Mouse (Mus musculus) liver, postnatal 0 days (tissue): ENCODE data around the gene Shisa7. TPM values are rescaled to one million over a fixed set of nuclear protein-coding genes. Genes with fewer than 3 reads are reported as not detected.
A peak's percentile ranks its signal among the peaks of the same experiment; 100 is the strongest.

Experiments
- ATAC-seq: fragments of 200-750 bp; cut with Nextera tagmentation; 2 replicates; pipeline ENCODE4 v1.8.0; 2017; ENCODE audit warnings: mild to moderate bottlenecking, moderate library complexity
- DNase-seq: peaks from one replicate; pipeline ENCODE4 v3.0.0-alpha.2; 2016
- H3K27ac ChIP-seq: fragments of 300-500 bp; sonication (generic); 2 replicates; pipeline ENCODE4 v1.5.1; 2014; ENCODE audit warnings: antibody characterized with exemption, moderate library complexity, mild to moderate bottlenecking, low read depth
- H3K27me3 ChIP-seq: fragments of 300-500 bp; sonication (generic); 2 replicates; pipeline ENCODE4 v1.6.1; 2014; ENCODE audit warnings: low read length, control low read depth, mixed read lengths; ENCODE audit not compliant: insufficient read depth
- H3K36me3 ChIP-seq: fragments of 300-500 bp; sonication (generic); replicated peaks from 2 replicates; pipeline ENCODE4 v1.6.1; 2014; ENCODE audit warnings: mild to moderate bottlenecking, control low read depth, low read length, moderate library complexity, mixed read lengths; ENCODE audit not compliant: insufficient read depth
- H3K4me1 ChIP-seq: fragments of 300-500 bp; sonication (generic); 2 replicates; pipeline ENCODE4 v1.6.1; 2014; ENCODE audit warnings: antibody characterized with exemption, mild to moderate bottlenecking, control low read depth; ENCODE audit not compliant: insufficient read depth
- H3K4me2 ChIP-seq: fragments of 300-500 bp; sonication (generic); 2 replicates; pipeline ENCODE4 v1.6.1; 2014; ENCODE audit warnings: low read depth, mild to moderate bottlenecking, low read length, moderate library complexity, mixed read lengths
- H3K4me3 ChIP-seq: fragments of 300-500 bp; sonication (generic); 2 replicates; pipeline ENCODE4 v1.5.1; 2014; ENCODE audit warnings: low read depth, low read length
- H3K9ac ChIP-seq: fragments of 300-500 bp; sonication (generic); replicated peaks from 2 replicates; pipeline ENCODE4 v1.6.1; 2014; ENCODE audit warnings: mild to moderate bottlenecking, moderate library complexity
- H3K9me3 ChIP-seq: fragments of 300-500 bp; sonication (generic); 2 replicates; pipeline ENCODE4 v1.6.1; 2016; ENCODE audit warnings: mild to moderate bottlenecking, control low read depth, low read length, mixed read lengths
- CTCF ChIP-seq: sonication (generic); IDR thresholded peaks from 2 replicates; pipeline ENCODE4 v1.5.1; 2016; ENCODE audit warnings: antibody characterized with exemption, low read depth
- EP300 ChIP-seq: IDR thresholded peaks from 2 replicates; pipeline ENCODE4 v1.6.1; 2016; ENCODE audit warnings: antibody characterized with exemption, low read depth, mild to moderate bottlenecking
- WGBS: fragments of 180-500 bp; shearing (Covaris S2); extraction: QIAGEN DNeasy Blood & Tissue Kit; methylation state at CpG from one replicate; pipeline ENCODE4 v1.1.7; 2014; ENCODE audit not compliant: insufficient replicate concordance; 5-methylcytosine and 5-hydroxymethylcytosine counted together
- polyA plus RNA-seq: library from polyadenylated mRNA; unstranded; fragments of >200 nt; fragmentation: Nextera tagmentation; extraction: Ambion mirVana; gene quantifications from 2 replicates; pipeline ENCODE4 v1.2.1, GENCODE M21; 2015

Shisa7 gene
- polyA plus RNA-seq, 1 experiment from 2014 or later = not detected

- Histone ChIP-seq H3K27ac (no peak overlapping the region), H3K36me3 (no peaks in the 10 kb centered on the region), H3K4me1 (no peaks in the 10 kb centered on the region), H3K9me3 (no peaks in the 10 kb centered on the region; the same call in 1 of the 2 replicates), H3K27me3 (peaks cover 2% of the 10 kb centered on the region; the same call in 1 of the 2 replicates), H3K9ac (no peak overlapping the region), H3K4me3 (no peak overlapping the region), H3K4me2 (no peak overlapping the region)
- ATAC-seq = no peak
- DNase-seq = no peak
- 58% methylated on average over 11 of the region's 11 CpGs for WGBS
- TF ChIP-seq CTCF = no peak
- no peak for TF ChIP-seq EP300
These were observed 6.3 kb upstream of the Shisa7 start for GRCm38 (mm10) chr7:4850621-4851314.

- peaks cover 16% of the 10 kb centered on the region for H3K27me3 ChIP-seq
- ATAC-seq (no peak), DNase-seq (no peak)
- H3K9me3 ChIP-seq = no peaks in the 10 kb centered on the region; the same call in 1 of the 2 replicates
- H3K4me1 ChIP-seq = peaks cover 4% of the 10 kb centered on the region; the same call in 1 of the 2 replicates
- WGBS = 54% methylated on average over 9 of the region's 9 CpGs
- no peak overlapping the region for H3K27ac ChIP-seq
- TF ChIP-seq CTCF = no peak
- no peak for TF ChIP-seq EP300
- H3K4me3 ChIP-seq = no peak overlapping the region
- H3K36me3 ChIP-seq = no peaks in the 10 kb centered on the region
- no peak overlapping the region for H3K4me2 ChIP-seq
- no peak overlapping the region for H3K9ac ChIP-seq
These were observed 4.9 kb upstream of the Shisa7 start for GRCm38 (mm10) chr7:4849372-4849771.

GRCm38 (mm10) chr7:4844917-4845309 lies 417 bp upstream of the Shisa7 start:
- peak; percentile 57 for DNase-seq
- no peak overlapping the region for H3K27ac ChIP-seq
- H3K4me2 ChIP-seq = no peak overlapping the region
- ATAC-seq = peak; percentile 64; the same call in 1 of the 2 replicates
- H3K9me3 ChIP-seq = no peaks in the 10 kb centered on the region; the same call in 1 of the 2 replicates
- H3K4me1 ChIP-seq = peaks cover 8% of the 10 kb centered on the region
- no peak for TF ChIP-seq CTCF
- TF ChIP-seq EP300 = no peak
- H3K36me3 ChIP-seq = no peaks in the 10 kb centered on the region
- peaks cover 48% of the 10 kb centered on the region for H3K27me3 ChIP-seq
- 9% methylated on average over 13 of the region's 13 CpGs for WGBS
- peak overlapping the region; percentile 4; the same call in 1 of the 2 replicates for H3K4me3 ChIP-seq
- H3K9ac ChIP-seq = no peak overlapping the region

GRCm38 (mm10) chr7:4843604-4844244 lies 772 bp downstream of the Shisa7 start:
- no peak for DNase-seq
- peaks cover 55% of the 10 kb centered on the region for H3K27me3 ChIP-seq
- TF ChIP-seq EP300 (no peak), CTCF (no peak)

GRCm38 (mm10) chr7:4842634-4843131 lies 1.8 kb downstream of the Shisa7 start:
- DNase-seq (peak; percentile 42), ATAC-seq (0 out of 2 replicates have a peak, but pooled peaks have one; percentile 35)
- TF ChIP-seq CTCF = no peak
- no peak for TF ChIP-seq EP300
- Histone ChIP-seq H3K4me1 (peaks cover 8% of the 10 kb centered on the region), H3K27me3 (peaks cover 61% of the 10 kb centered on the region), H3K9me3 (no peaks in the 10 kb centered on the region; the same call in 1 of the 2 replicates), H3K4me3 (no peak overlapping the region), H3K27ac (no peak overlapping the region), H3K9ac (no peak overlapping the region), H3K36me3 (no peaks in the 10 kb centered on the region), H3K4me2 (no peak overlapping the region)
- WGBS = 2% methylated on average over 16 of the region's 16 CpGs

More at GRCm38 (mm10) chr7:4843604-4844244, 772 bp downstream of the Shisa7 start:
- H3K9ac ChIP-seq = no peak overlapping the region
- H3K4me3 ChIP-seq = no peak overlapping the region
- no peak overlapping the region for H3K27ac ChIP-seq
- no peaks in the 10 kb centered on the region; the same call in 1 of the 2 replicates for H3K9me3 ChIP-seq
- 3% methylated on average over 34 of the region's 34 CpGs for WGBS
- H3K4me1 ChIP-seq = peaks cover 8% of the 10 kb centered on the region
- no peaks in the 10 kb centered on the region for H3K36me3 ChIP-seq
- no peak overlapping the region for H3K4me2 ChIP-seq
- ATAC-seq = no peak

GRCm38 (mm10) chr7:4842077-4842476 lies 2.4 kb downstream of the Shisa7 start:
- DNase-seq (no peak), ATAC-seq (no peak)
- no peak overlapping the region for H3K4me3 ChIP-seq
- no peaks in the 10 kb centered on the region for H3K9me3 ChIP-seq
- H3K36me3 ChIP-seq = no peaks in the 10 kb centered on the region
- peaks cover 8% of the 10 kb centered on the region for H3K4me1 ChIP-seq
- TF ChIP-seq EP300 (no peak), CTCF (no peak)
- no peak overlapping the region for H3K4me2 ChIP-seq
- WGBS = 56% methylated on average over 5 of the region's 5 CpGs
- peaks cover 67% of the 10 kb centered on the region for H3K27me3 ChIP-seq
- no peak overlapping the region for H3K9ac ChIP-seq
- no peak overlapping the region for H3K27ac ChIP-seq
